Mouse (Mus musculus) midbrain, embryonic 15.5 days (tissue): ENCODE results near the gene Popdc3. TPM values are rescaled to one million over a fixed set of nuclear protein-coding genes. Genes with fewer than 3 reads are reported as not detected.

Experiments
- ATAC-seq: fragments of 200-750 bp; cut with Nextera tagmentation; replicated peaks from 2 replicates; pipeline ENCODE4 v1.8.0; 2017; ENCODE audit warnings: moderate TSS enrichment
- H3K27ac ChIP-seq: fragments of 300-500 bp; sonication (generic); 2 replicates; pipeline ENCODE4 v1.5.1; 2015; ENCODE audit warnings: mild to moderate bottlenecking, inconsistent platforms
- H3K27me3 ChIP-seq: fragments of 300-500 bp; sonication (generic); replicated peaks from 2 replicates; pipeline ENCODE4 v1.6.1; 2015; ENCODE audit warnings: inconsistent platforms
- H3K36me3 ChIP-seq: fragments of 300-500 bp; sonication (generic); replicated peaks from 2 replicates; pipeline ENCODE4 v1.6.1; 2015; ENCODE audit warnings: inconsistent platforms
- H3K4me1 ChIP-seq: fragments of 300-500 bp; sonication (generic); 2 replicates; pipeline ENCODE4 v1.6.1; 2015; ENCODE audit warnings: inconsistent platforms
- H3K4me2 ChIP-seq: fragments of 300-500 bp; sonication (generic); 2 replicates; pipeline ENCODE4 v1.6.1; 2015; ENCODE audit warnings: inconsistent platforms, mild to moderate bottlenecking, moderate library complexity
- H3K4me3 ChIP-seq: fragments of 300-500 bp; sonication (generic); 2 replicates; pipeline ENCODE4 v1.5.1; 2015; ENCODE audit warnings: mild to moderate bottlenecking, inconsistent platforms
- H3K9ac ChIP-seq: fragments of 300-500 bp; sonication (generic); 2 replicates; pipeline ENCODE4 v1.6.1; 2015; ENCODE audit warnings: mild to moderate bottlenecking, inconsistent platforms
- H3K9me3 ChIP-seq: fragments of 300-500 bp; sonication (generic); 2 replicates; pipeline ENCODE4 v1.6.1; 2016; ENCODE audit warnings: inconsistent platforms
- WGBS: fragments of 180-500 bp; shearing (Covaris S2); methylation state at CpG from one replicate; pipeline ENCODE4 v1.1.7; 2015; ENCODE audit warnings: mixed read lengths; 5-methylcytosine and 5-hydroxymethylcytosine counted together
- polyA plus RNA-seq: library from polyadenylated mRNA; unstranded; fragments of >200 nt; fragmentation: Nextera tagmentation; extraction: Ambion mirVana; gene quantifications from 2 replicates; pipeline ENCODE4 v1.2.1, GENCODE M21; 2015

Gene Popdc3
- polyA plus RNA-seq, 1 experiment from 2014 or later, result 0.96 TPM

- Histone ChIP-seq H3K27ac (no peak overlapping the region), H3K36me3 (no peaks in the 10 kb centered on the region), H3K9ac (no peak overlapping the region), H3K9me3 (no peaks in the 10 kb centered on the region), H3K27me3 (peaks cover 6% of the 10 kb centered on the region; the same call in 1 of the 2 replicates), H3K4me1 (no peaks in the 10 kb centered on the region), H3K4me2 (no peak overlapping the region), H3K4me3 (no peak overlapping the region)
- WGBS, result 84% methylated on average over 5 of the region's 5 CpGs
- no peak for ATAC-seq
Observed at GRCm38 (mm10) chr10:45295093-45295492, 117.2 kb downstream of the Popdc3 start.

GRCm38 (mm10) chr10:45298503-45298902, 120.6 kb downstream of the Popdc3 start:
- H3K4me3 ChIP-seq, result no peak overlapping the region
- ATAC-seq, result no peak
- H3K4me1 ChIP-seq, result no peaks in the 10 kb centered on the region
- WGBS, result 60% methylated on average over 6 of the region's 6 CpGs
- no peak overlapping the region for H3K27ac ChIP-seq
- H3K4me2 ChIP-seq, result no peak overlapping the region
- no peaks in the 10 kb centered on the region for H3K27me3 ChIP-seq
- no peaks in the 10 kb centered on the region for H3K36me3 ChIP-seq
- no peaks in the 10 kb centered on the region for H3K9me3 ChIP-seq
- no peak overlapping the region for H3K9ac ChIP-seq

DNA sequence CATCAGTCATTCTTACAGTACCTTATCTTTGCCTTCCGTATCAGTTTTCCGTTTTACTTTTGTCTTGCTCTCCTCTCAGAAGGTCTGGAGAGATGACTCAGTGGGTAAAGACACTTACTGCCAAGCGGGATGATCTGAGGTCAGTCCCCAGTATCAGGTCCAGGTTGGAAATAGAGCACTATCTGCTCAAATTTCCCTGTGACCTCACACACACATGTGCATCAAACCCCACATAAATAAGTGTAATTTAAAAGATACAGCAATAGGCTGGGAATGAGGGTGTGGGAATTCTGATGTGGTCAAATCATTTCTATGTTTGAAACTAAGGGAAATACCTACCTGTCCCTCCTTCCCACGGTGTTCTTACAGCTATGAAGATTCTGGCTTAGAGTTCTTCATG, 121.6 kb downstream of the Popdc3 start:
- WGBS, result 86% methylated on average over 4 of the region's 4 CpGs
- Histone ChIP-seq H3K4me3 (no peak overlapping the region), H3K4me1 (no peaks in the 10 kb centered on the region), H3K4me2 (no peak overlapping the region), H3K9ac (no peak overlapping the region), H3K27ac (no peak overlapping the region), H3K27me3 (no peaks in the 10 kb centered on the region), H3K9me3 (no peaks in the 10 kb centered on the region), H3K36me3 (no peaks in the 10 kb centered on the region)
- no peak for ATAC-seq

DNA sequence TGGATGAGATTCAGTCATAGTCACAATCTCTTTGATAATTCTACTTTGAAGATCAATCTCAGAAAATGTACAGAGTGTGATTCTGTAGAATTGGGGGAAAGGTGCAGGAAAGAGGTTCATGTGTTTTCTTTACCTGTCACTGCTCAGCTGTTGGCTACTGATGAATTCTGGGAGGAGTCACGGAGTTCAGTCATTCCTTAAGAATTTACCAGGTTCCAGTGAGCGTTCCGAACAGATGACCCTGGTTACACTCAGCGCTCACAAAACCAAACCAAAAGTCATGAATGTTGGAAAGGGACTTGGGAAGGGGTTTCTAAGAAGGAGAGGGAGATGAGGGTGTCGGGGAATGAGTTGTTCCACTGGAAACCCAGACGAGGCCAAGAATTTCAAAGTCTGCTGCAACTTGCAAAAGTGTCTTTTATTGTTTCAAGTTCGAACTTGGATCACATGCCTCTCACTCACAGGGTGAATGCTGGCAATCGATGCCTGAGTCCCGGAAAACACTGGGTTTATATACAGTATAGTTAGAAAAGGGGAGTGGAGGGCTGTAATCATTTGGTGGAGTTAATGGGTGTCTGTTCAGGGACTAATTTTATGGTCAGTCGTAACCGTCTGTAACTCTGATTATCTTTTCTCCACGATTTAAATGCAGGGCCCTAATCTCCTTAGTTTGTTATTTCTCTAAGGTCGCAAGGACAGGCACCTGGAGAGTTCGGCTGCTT, 125.6 kb downstream of the Popdc3 start:
- ATAC-seq, result no peak
- Histone ChIP-seq H3K36me3 (no peaks in the 10 kb centered on the region), H3K9me3 (no peaks in the 10 kb centered on the region), H3K27me3 (no peaks in the 10 kb centered on the region), H3K27ac (no peak overlapping the region), H3K9ac (no peak overlapping the region), H3K4me2 (no peak overlapping the region), H3K4me3 (no peak overlapping the region), H3K4me1 (no peaks in the 10 kb centered on the region)
- WGBS, result 69% methylated on average over 14 of the region's 14 CpGs

- no peak overlapping the region for H3K27ac ChIP-seq
- ATAC-seq, result no peak
- no peak overlapping the region for H3K4me2 ChIP-seq
- no peak overlapping the region for H3K4me3 ChIP-seq
- no peaks in the 10 kb centered on the region for H3K9me3 ChIP-seq
- H3K36me3 ChIP-seq, result no peaks in the 10 kb centered on the region
- no peaks in the 10 kb centered on the region for H3K27me3 ChIP-seq
- WGBS, result 80% methylated on average over 5 of the region's 5 CpGs
- H3K9ac ChIP-seq, result no peak overlapping the region
- H3K4me1 ChIP-seq, result no peaks in the 10 kb centered on the region
Observed at GRCm38 (mm10) chr10:45305173-45305572, 127.3 kb downstream of the Popdc3 start.

- H3K9ac ChIP-seq, result no peak overlapping the region
- H3K4me3 ChIP-seq, result no peak overlapping the region
- H3K9me3 ChIP-seq, result no peaks in the 10 kb centered on the region
- no peak overlapping the region for H3K27ac ChIP-seq
- no peak overlapping the region for H3K4me2 ChIP-seq
- no peaks in the 10 kb centered on the region for H3K27me3 ChIP-seq
- H3K36me3 ChIP-seq, result no peaks in the 10 kb centered on the region
- 68% methylated on average over 5 of the region's 5 CpGs for WGBS
- H3K4me1 ChIP-seq, result no peaks in the 10 kb centered on the region
- no peak for ATAC-seq
Observed at GRCm38 (mm10) chr10:45311129-45311528, 133.2 kb downstream of the Popdc3 start.

GRCm38 (mm10) chr10:45311624-45312023, 133.7 kb downstream of the Popdc3 start:
- 68% methylated on average over 7 of the region's 7 CpGs for WGBS
- Histone ChIP-seq H3K4me1 (no peaks in the 10 kb centered on the region), H3K27ac (no peak overlapping the region)

GRCm38 (mm10) chr10:45314865-45315264, 137.0 kb downstream of the Popdc3 start:
- no peak for ATAC-seq
- H3K9me3 ChIP-seq, result no peaks in the 10 kb centered on the region
- H3K4me3 ChIP-seq, result no peak overlapping the region
- no peaks in the 10 kb centered on the region for H3K27me3 ChIP-seq
- no peaks in the 10 kb centered on the region for H3K4me1 ChIP-seq
- 90% methylated on average over 16 of the region's 16 CpGs for WGBS
- no peak overlapping the region for H3K27ac ChIP-seq
- no peak overlapping the region for H3K9ac ChIP-seq
- no peaks in the 10 kb centered on the region for H3K36me3 ChIP-seq
- H3K4me2 ChIP-seq, result no peak overlapping the region

More at GRCm38 (mm10) chr10:45311624-45312023, 133.7 kb downstream of the Popdc3 start:
- H3K9me3 ChIP-seq, result no peaks in the 10 kb centered on the region
- no peak for ATAC-seq
- no peak overlapping the region for H3K4me3 ChIP-seq
- no peak overlapping the region for H3K9ac ChIP-seq
- no peaks in the 10 kb centered on the region for H3K36me3 ChIP-seq
- H3K27me3 ChIP-seq, result no peaks in the 10 kb centered on the region
- H3K4me2 ChIP-seq, result no peak overlapping the region

GRCm38 (mm10) chr10:45318922-45319321, 141.0 kb downstream of the Popdc3 start:
- no peak overlapping the region for H3K27ac ChIP-seq
- no peak overlapping the region for H3K4me2 ChIP-seq
- H3K36me3 ChIP-seq, result no peaks in the 10 kb centered on the region
- 84% methylated on average over 5 of the region's 5 CpGs for WGBS
- no peak overlapping the region for H3K4me3 ChIP-seq
- no peaks in the 10 kb centered on the region for H3K27me3 ChIP-seq
- H3K4me1 ChIP-seq, result no peaks in the 10 kb centered on the region
- no peak overlapping the region for H3K9ac ChIP-seq
- H3K9me3 ChIP-seq, result no peaks in the 10 kb centered on the region
- ATAC-seq, result no peak

- no peaks in the 10 kb centered on the region for H3K4me1 ChIP-seq
- H3K9me3 ChIP-seq, result no peaks in the 10 kb centered on the region
- H3K27me3 ChIP-seq, result no peaks in the 10 kb centered on the region
- no peak overlapping the region for H3K9ac ChIP-seq
- 52% methylated on average over 3 of the region's 3 CpGs for WGBS
- no peak for ATAC-seq
- H3K4me2 ChIP-seq, result no peak overlapping the region
- H3K36me3 ChIP-seq, result no peaks in the 10 kb centered on the region
- H3K27ac ChIP-seq, result no peak overlapping the region
- no peak overlapping the region for H3K4me3 ChIP-seq
Observed at GRCm38 (mm10) chr10:45320296-45320695, 142.4 kb downstream of the Popdc3 start.

DNA sequence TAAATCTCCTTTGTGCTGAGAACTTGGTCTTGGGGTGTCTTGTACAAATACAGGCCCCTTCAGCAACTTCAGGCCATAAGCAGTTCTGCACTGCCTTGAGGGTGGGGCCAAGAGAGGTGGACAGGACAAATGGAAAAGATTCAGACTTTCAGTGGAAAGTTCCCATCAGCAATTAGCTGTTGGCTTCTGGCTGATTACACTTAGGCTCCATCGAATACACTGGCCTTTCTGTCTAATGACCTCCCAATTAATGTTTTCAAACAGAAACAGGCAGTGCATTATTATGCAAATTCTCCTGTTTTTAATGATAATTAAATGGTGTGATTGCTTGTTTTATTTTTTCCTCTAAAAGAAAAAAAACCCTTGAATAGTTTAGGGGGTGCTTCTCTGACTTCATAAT, 146.3 kb downstream of the Popdc3 start:
- Histone ChIP-seq H3K27ac (no peak overlapping the region), H3K27me3 (no peaks in the 10 kb centered on the region), H3K9me3 (no peaks in the 10 kb centered on the region), H3K4me3 (no peak overlapping the region), H3K9ac (no peak overlapping the region), H3K4me2 (no peak overlapping the region), H3K4me1 (no peaks in the 10 kb centered on the region), H3K36me3 (no peaks in the 10 kb centered on the region)
- no peak for ATAC-seq
- 52% methylated on average over 1 of the region's 1 CpGs for WGBS

- Histone ChIP-seq H3K9ac (no peak overlapping the region), H3K9me3 (no peaks in the 10 kb centered on the region), H3K27ac (no peak overlapping the region), H3K36me3 (no peaks in the 10 kb centered on the region), H3K4me1 (no peaks in the 10 kb centered on the region), H3K27me3 (peaks cover 6% of the 10 kb centered on the region; the same call in 1 of the 2 replicates), H3K4me3 (no peak overlapping the region), H3K4me2 (no peak overlapping the region)
- ATAC-seq, result peak; percentile 83
- WGBS, result 62% methylated on average over 7 of the region's 7 CpGs
Observed at GRCm38 (mm10) chr10:45328196-45329000, 150.5 kb downstream of the Popdc3 start.
